Mouse (Mus musculus) hindbrain, embryonic 14.5 days (tissue): ENCODE results near the gene Pdpr. TPM values are rescaled to one million over a fixed set of nuclear protein-coding genes. Genes with fewer than 3 reads are reported as not detected.

Experiments
- polyA plus RNA-seq: library from polyadenylated mRNA; unstranded; fragments of >200 nt; fragmentation: Nextera tagmentation; extraction: Ambion mirVana; gene quantifications from 2 replicates; pipeline ENCODE4 v1.2.1, GENCODE M21; 2014

Pdpr gene
- polyA plus RNA-seq, 1 experiment from 2014 or later: 8.4 TPM

Other genes starting within 250 kb of the Pdpr start
- 66.7 and 73.0 TPM in 2 replicates for gene Cog4, start 248.0 kb upstream of the Pdpr start, polyA plus RNA-seq
- 92.2 and 102 TPM in 2 replicates for gene Sf3b3, start 247.8 kb upstream of the Pdpr start, polyA plus RNA-seq
- 5.0 and 5.8 TPM in 2 replicates for gene Fuk, start 192.1 kb upstream of the Pdpr start, polyA plus RNA-seq
- gene St3gal2, start 174.7 kb upstream of the Pdpr start, polyA plus RNA-seq: 17.6 and 18.3 TPM in 2 replicates
- gene Ddx19a, start 96.8 kb upstream of the Pdpr start, polyA plus RNA-seq: 13.0 and 13.3 TPM in 2 replicates
- gene Ddx19b, start 62.9 kb upstream of the Pdpr start, polyA plus RNA-seq: 8.1 and 9.1 TPM in 2 replicates
- 79.2 and 91.1 TPM in 2 replicates for gene Aars, start 61.5 kb upstream of the Pdpr start, polyA plus RNA-seq
- gene Exosc6, start 38.3 kb upstream of the Pdpr start, polyA plus RNA-seq: not detected in 2 replicates
- 0.44 and 0.73 TPM in 2 replicates for gene Clec18a, start 2.2 kb upstream of the Pdpr start, polyA plus RNA-seq
- 85.8 and 89.0 TPM in 2 replicates for gene Glg1, start 164.6 kb downstream of the Pdpr start, polyA plus RNA-seq
- 24.9 and 30.0 TPM in 2 replicates for gene Rfwd3, start 205.6 kb downstream of the Pdpr start, polyA plus RNA-seq
- 0.40 and 0.47 TPM in 2 replicates for gene Mlkl, start 243.5 kb downstream of the Pdpr start, polyA plus RNA-seq